Mouse (Mus musculus) cerebellum, postnatal 14 days (tissue): Measurements from ENCODE around the gene Gm45785.
"Not testable (repeated sequence)": the region's sequence is repeated elsewhere in the genome, so short reads cannot be mapped to it uniquely, and the experiment has no call there.

Experiments used
- DNase-seq, 2 experiments: peaks; one replicate each; pipeline ENCODE4 v3.0.0; 2021; ENCODE audit warnings: mixed read lengths in 2 of 2

The Gm45785 gene

GRCm38 (mm10) chr7:140855860-140856784 is at the start of gene Gm45785:
Gene Gm45785, minus strand, starts transcription at chr7:140856331.
- peak; percentile 84 to 85 for DNase-seq

- no peak for DNase-seq
Observed at GRCm38 (mm10) chr7:140905642-140906081, 49.5 kb upstream of the Gm45785 start.

GRCm38 (mm10) chr7:140903212-140903611 is 47.1 kb upstream of the Gm45785 start:
- DNase-seq, result peak; percentile 92 to 95

GRCm38 (mm10) chr7:140902036-140902875 is 46.1 kb upstream of the Gm45785 start:
- no peak for DNase-seq

- peak in 1 of 2 experiments; percentile 15 for DNase-seq
Observed at GRCm38 (mm10) chr7:140900220-140900619, 44.1 kb upstream of the Gm45785 start, which contains the start of gene Cox8b. Gene Cox8b, minus strand, starts transcription at chr7:140900446.

GRCm38 (mm10) chr7:140899121-140899520 is 43.0 kb upstream of the Gm45785 start:
- DNase-seq, result peak in 1 of 2 experiments; percentile 15

- DNase-seq, result no peak
Observed at GRCm38 (mm10) chr7:140897863-140898262, 41.7 kb upstream of the Gm45785 start.

GRCm38 (mm10) chr7:140894611-140895010 is 38.5 kb upstream of the Gm45785 start:
- DNase-seq, result no peak

- no peak for DNase-seq
Observed at GRCm38 (mm10) chr7:140894031-140894430, 37.9 kb upstream of the Gm45785 start.

GRCm38 (mm10) chr7:140890636-140891035 is 34.5 kb upstream of the Gm45785 start:
- DNase-seq, result not testable (repeated sequence)

GRCm38 (mm10) chr7:140882469-140882803 is 26.3 kb upstream of the Gm45785 start:
- no peak for DNase-seq

GRCm38 (mm10) chr7:140881696-140882468 is 25.8 kb upstream of the Gm45785 start, which contains the start of the genes Psmd13 and Sirt3:
Gene Psmd13, plus strand, starts transcription at chr7:140881968.
Gene Sirt3, minus strand, starts transcription at chr7:140882309.
- peak; percentile 96 to 97 for DNase-seq

GRCm38 (mm10) chr7:140880865-140881515 is 24.9 kb upstream of the Gm45785 start:
- no peak for DNase-seq

GRCm38 (mm10) chr7:140880419-140880818 is 24.3 kb upstream of the Gm45785 start:
- no peak for DNase-seq

- DNase-seq, result no peak
Observed at GRCm38 (mm10) chr7:140879355-140879754, 23.2 kb upstream of the Gm45785 start.

- no peak for DNase-seq
Observed at GRCm38 (mm10) chr7:140877364-140877763, 21.2 kb upstream of the Gm45785 start.

- no peak for DNase-seq
Observed at GRCm38 (mm10) chr7:140874224-140874623, 18.1 kb upstream of the Gm45785 start.

GRCm38 (mm10) chr7:140864761-140865160 is 8.6 kb upstream of the Gm45785 start:
- DNase-seq, result no peak

GRCm38 (mm10) chr7:140860728-140861127 is 4.6 kb upstream of the Gm45785 start:
- DNase-seq, result peak in 1 of 2 experiments; percentile 32

- DNase-seq, result no peak
Observed at GRCm38 (mm10) chr7:140859997-140860396, 3.9 kb upstream of the Gm45785 start.

- no peak for DNase-seq
Observed at GRCm38 (mm10) chr7:140858746-140859145, 2.6 kb upstream of the Gm45785 start.
